Mouse (Mus musculus) neural tube, embryonic 13.5 days (tissue): ENCODE data around the gene Fndc7. TPM values are rescaled to one million over a fixed set of nuclear protein-coding genes. Genes with fewer than 3 reads are reported as not detected.
A peak's percentile ranks its signal among the peaks of the same experiment; 100 is the strongest.
"Not testable (repeated sequence)": the region's sequence is repeated elsewhere in the genome, so short reads cannot be mapped to it uniquely, and the experiment has no call there.

Experiments
- ATAC-seq: fragments of 200-750 bp; cut with Nextera tagmentation; 2 replicates; pipeline ENCODE4 v1.8.0; 2017; ENCODE audit warnings: low read depth, mild to moderate bottlenecking, moderate TSS enrichment, moderate library complexity
- H3K27ac ChIP-seq: fragments of 300-500 bp; sonication (generic); replicated peaks from 2 replicates; pipeline ENCODE4 v1.5.1; 2015; ENCODE audit warnings: moderate library complexity, mild to moderate bottlenecking, inconsistent platforms
- H3K27me3 ChIP-seq: fragments of 300-500 bp; sonication (generic); 2 replicates; pipeline ENCODE4 v1.6.1; 2015; ENCODE audit warnings: mild to moderate bottlenecking, inconsistent platforms
- H3K36me3 ChIP-seq: fragments of 300-500 bp; sonication (generic); 2 replicates; pipeline ENCODE4 v1.6.1; 2015; ENCODE audit warnings: mild to moderate bottlenecking, inconsistent platforms
- H3K4me1 ChIP-seq: fragments of 300-500 bp; sonication (generic); replicated peaks from 2 replicates; pipeline ENCODE4 v1.6.1; 2015; ENCODE audit warnings: inconsistent platforms
- H3K4me2 ChIP-seq: fragments of 300-500 bp; sonication (generic); 2 replicates; pipeline ENCODE4 v1.6.1; 2015; ENCODE audit warnings: inconsistent platforms, mild to moderate bottlenecking, moderate library complexity
- H3K4me3 ChIP-seq: fragments of 300-500 bp; sonication (generic); 2 replicates; pipeline ENCODE4 v1.5.1; 2015; ENCODE audit warnings: mild to moderate bottlenecking, inconsistent platforms
- H3K9ac ChIP-seq: fragments of 300-500 bp; sonication (generic); 2 replicates; pipeline ENCODE4 v1.6.1; 2015; ENCODE audit warnings: moderate library complexity, mild to moderate bottlenecking, inconsistent platforms
- H3K9me3 ChIP-seq: fragments of 300-500 bp; sonication (generic); 2 replicates; pipeline ENCODE4 v1.6.1; 2016; ENCODE audit warnings: inconsistent platforms
- WGBS: fragments of 180-500 bp; shearing (Covaris S2); methylation state at CpG from one replicate; pipeline ENCODE4 v1.1.7; 2015; 5-methylcytosine and 5-hydroxymethylcytosine counted together
- polyA plus RNA-seq: library from polyadenylated mRNA; unstranded; fragments of >200 nt; fragmentation: Nextera tagmentation; extraction: Ambion mirVana; gene quantifications from 2 replicates; pipeline ENCODE4 v1.2.1, GENCODE M21; 2015

Gene Fndc7
- polyA plus RNA-seq, 1 experiment from 2014 or later: not detected

GRCm38 (mm10) chr3:108851075-108851474, 38.7 kb downstream of the Fndc7 start:
- H3K9ac ChIP-seq: no peak overlapping the region
- no peak overlapping the region for H3K4me2 ChIP-seq
- no peaks in the 10 kb centered on the region for H3K36me3 ChIP-seq
- no peak overlapping the region for H3K4me3 ChIP-seq
- no peaks in the 10 kb centered on the region for H3K27me3 ChIP-seq
- H3K9me3 ChIP-seq: no peaks in the 10 kb centered on the region
- no peak overlapping the region for H3K27ac ChIP-seq
- whole genome bisulfite sequencing: 88% methylated on average over 2 of the region's 2 CpGs
- no peak for ATAC-seq
- H3K4me1 ChIP-seq: peaks cover 20% of the 10 kb centered on the region

GRCm38 (mm10) chr3:108850506-108850905, 39.3 kb downstream of the Fndc7 start:
- no peaks in the 10 kb centered on the region for H3K36me3 ChIP-seq
- WGBS: 48% methylated on average over 3 of the region's 3 CpGs
- H3K4me3 ChIP-seq: no peak overlapping the region
- ATAC-seq: 0 out of 2 replicates have a peak, but pooled peaks have one; percentile 74
- no peaks in the 10 kb centered on the region for H3K9me3 ChIP-seq
- peaks cover 14% of the 10 kb centered on the region for H3K4me1 ChIP-seq
- 0 out of 2 replicates have a peak overlapping the region, but pooled peaks have one; percentile 33 for H3K27ac ChIP-seq
- no peak overlapping the region for H3K4me2 ChIP-seq
- no peak overlapping the region for H3K9ac ChIP-seq
- H3K27me3 ChIP-seq: no peaks in the 10 kb centered on the region

GRCm38 (mm10) chr3:108846616-108847015, 43.2 kb downstream of the Fndc7 start:
- Histone ChIP-seq H3K9ac (no peak overlapping the region), H3K4me1 (0 out of 2 replicates have a peak, but pooled peaks cover 5% of the 10 kb centered on the region), H3K27ac (no peak overlapping the region), H3K4me3 (no peak overlapping the region), H3K36me3 (no peaks in the 10 kb centered on the region), H3K4me2 (no peak overlapping the region), H3K27me3 (no peaks in the 10 kb centered on the region), H3K9me3 (no peaks in the 10 kb centered on the region)
- no peak for ATAC-seq
- 78% methylated on average over 3 of the region's 3 CpGs for WGBS

GRCm38 (mm10) chr3:108844521-108844920, 45.3 kb downstream of the Fndc7 start:
- Histone ChIP-seq H3K27ac (no peak overlapping the region), H3K36me3 (no peaks in the 10 kb centered on the region), H3K4me3 (no peak overlapping the region), H3K4me2 (no peak overlapping the region), H3K9ac (no peak overlapping the region), H3K9me3 (no peaks in the 10 kb centered on the region), H3K27me3 (no peaks in the 10 kb centered on the region), H3K4me1 (peaks cover 3% of the 10 kb centered on the region; the same call in 1 of the 2 replicates)
- no peak for ATAC-seq
- 83% methylated on average over 5 of the region's 5 CpGs for WGBS

- Histone ChIP-seq H3K27me3 (no peaks in the 10 kb centered on the region), H3K4me2 (no peak overlapping the region), H3K9me3 (no peaks in the 10 kb centered on the region), H3K4me1 (peaks cover 7% of the 10 kb centered on the region), H3K36me3 (no peaks in the 10 kb centered on the region), H3K4me3 (no peak overlapping the region), H3K9ac (no peak overlapping the region), H3K27ac (no peak overlapping the region)
- 88% methylated on average over 6 of the region's 6 CpGs for WGBS
- ATAC-seq: no peak
Observed at GRCm38 (mm10) chr3:108844026-108844425, 45.8 kb downstream of the Fndc7 start.

- peak; percentile 55 for ATAC-seq
- 58% methylated on average over 4 of the region's 4 CpGs for WGBS
- H3K4me2 ChIP-seq: peak overlapping the region; percentile 77
Observed at GRCm38 (mm10) chr3:108840716-108841054, 49.1 kb downstream of the Fndc7 start.

GRCm38 (mm10) chr3:108840000-108840715, 49.6 kb downstream of the Fndc7 start, which contains the start of gene Stxbp3:
Stxbp3 (minus strand) TSS chr3:108840526.
- no peaks in the 10 kb centered on the region for H3K27me3 ChIP-seq
- H3K4me3 ChIP-seq: peak within 1 kb of the TSS; percentile 75
- no peaks in the 10 kb centered on the region for H3K36me3 ChIP-seq
- H3K9ac ChIP-seq: peak within 1 kb of the TSS; percentile 76
- peaks cover 20% of the 10 kb centered on the region for H3K4me1 ChIP-seq
- H3K4me2 ChIP-seq: peak within 1 kb of the TSS; percentile 77
- H3K27ac ChIP-seq: peak within 1 kb of the TSS; percentile 71
- H3K9me3 ChIP-seq: no peaks in the 10 kb centered on the region
- under 1% methylated on average over 56 of the region's 56 CpGs for WGBS
- ATAC-seq: peak; percentile 97

More at GRCm38 (mm10) chr3:108840716-108841054, 49.1 kb downstream of the Fndc7 start:
- Histone ChIP-seq H3K4me3 (peak overlapping the region; percentile 75), H3K27ac (no peak overlapping the region), H3K4me1 (peaks cover 20% of the 10 kb centered on the region), H3K27me3 (no peaks in the 10 kb centered on the region), H3K9ac (no peak overlapping the region), H3K9me3 (no peaks in the 10 kb centered on the region), H3K36me3 (no peaks in the 10 kb centered on the region)

GRCm38 (mm10) chr3:108839647-108839999, 50.2 kb downstream of the Fndc7 start:
- Histone ChIP-seq H3K4me1 (peaks cover 20% of the 10 kb centered on the region), H3K36me3 (no peaks in the 10 kb centered on the region), H3K27me3 (no peaks in the 10 kb centered on the region), H3K27ac (peak overlapping the region; percentile 71), H3K4me2 (peak overlapping the region; percentile 77), H3K9me3 (no peaks in the 10 kb centered on the region), H3K9ac (peak overlapping the region; percentile 76), H3K4me3 (peak overlapping the region; percentile 75)
- no peak for ATAC-seq
- WGBS: 8% methylated on average over 8 of the region's 8 CpGs

- no peak for ATAC-seq
- H3K4me3 ChIP-seq: peak overlapping the region; percentile 75; the same call in 1 of the 2 replicates
- 83% methylated on average over 7 of the region's 7 CpGs for WGBS
Observed at GRCm38 (mm10) chr3:108838980-108839379, 50.8 kb downstream of the Fndc7 start.

GRCm38 (mm10) chr3:108836931-108837330, 52.9 kb downstream of the Fndc7 start:
- no peak overlapping the region for H3K27ac ChIP-seq
- H3K36me3 ChIP-seq: no peaks in the 10 kb centered on the region
- H3K9me3 ChIP-seq: no peaks in the 10 kb centered on the region
- no peak overlapping the region for H3K4me3 ChIP-seq
- ATAC-seq: no peak
- no peaks in the 10 kb centered on the region for H3K27me3 ChIP-seq
- peaks cover 20% of the 10 kb centered on the region for H3K4me1 ChIP-seq
- no peak overlapping the region for H3K4me2 ChIP-seq
- WGBS: 94% methylated on average over 6 of the region's 6 CpGs
- no peak overlapping the region for H3K9ac ChIP-seq

More at GRCm38 (mm10) chr3:108838980-108839379, 50.8 kb downstream of the Fndc7 start:
- Histone ChIP-seq H3K27ac (no peak overlapping the region), H3K9ac (no peak overlapping the region), H3K36me3 (no peaks in the 10 kb centered on the region), H3K27me3 (no peaks in the 10 kb centered on the region), H3K9me3 (no peaks in the 10 kb centered on the region), H3K4me1 (peaks cover 20% of the 10 kb centered on the region), H3K4me2 (peak overlapping the region; percentile 77)

GRCm38 (mm10) chr3:108833717-108834116, 56.1 kb downstream of the Fndc7 start:
- not testable (repeated sequence) for H3K27me3 ChIP-seq, H3K4me3 ChIP-seq, H3K9ac ChIP-seq, H3K36me3 ChIP-seq, H3K4me2 ChIP-seq, H3K27ac ChIP-seq, H3K9me3 ChIP-seq, ATAC-seq
- H3K4me1 ChIP-seq: peaks cover 10% of the 10 kb centered on the region
- WGBS: 100% methylated on average over 1 of the region's 1 CpGs

- Histone ChIP-seq H3K4me1 (no peaks in the 10 kb centered on the region), H3K36me3 (peaks cover 3% of the 10 kb centered on the region; the same call in 1 of the 2 replicates), H3K9ac (no peak overlapping the region), H3K4me3 (no peak overlapping the region), H3K9me3 (no peaks in the 10 kb centered on the region), H3K4me2 (no peak overlapping the region), H3K27me3 (no peaks in the 10 kb centered on the region), H3K27ac (no peak overlapping the region)
- no peak for ATAC-seq
- WGBS: 92% methylated on average over 6 of the region's 6 CpGs
Observed at GRCm38 (mm10) chr3:108831750-108832149, 58.1 kb downstream of the Fndc7 start.
